Mouse (Mus musculus) brain, embryonic 14.5 days (tissue): ENCODE measurements at regions not wholly inside any gene's neighbourhood (a gene's known extent, or its start where the extent isn't known, plus 50 kb on each side); places are given as distances from the start of the nearest gene placed in this dataset.
"Not testable (repeated sequence)": the region's sequence is repeated elsewhere in the genome, so short reads cannot be mapped to it uniquely, and the experiment has no call there.

ENCODE experiments used
- CTCF ChIP-seq: fragments of 200-500 bp; IDR thresholded peaks from 2 replicates; pipeline ENCODE4 v1.5.1; 2012; ENCODE audit warnings: inconsistent platforms, mild to moderate bottlenecking, moderate library complexity, borderline replicate concordance; ENCODE audit not compliant: insufficient read depth, insufficient read length; ENCODE audit errors: extremely low read depth
- POLR2A ChIP-seq: fragments of 200-500 bp; IDR thresholded peaks from 2 replicates; pipeline ENCODE4 v1.6.1; 2012; ENCODE audit warnings: mild to moderate bottlenecking, inconsistent platforms, borderline replicate concordance; ENCODE audit not compliant: poor library complexity, insufficient read depth, insufficient read length, severe bottlenecking; ENCODE audit errors: extremely low read depth

DNA sequence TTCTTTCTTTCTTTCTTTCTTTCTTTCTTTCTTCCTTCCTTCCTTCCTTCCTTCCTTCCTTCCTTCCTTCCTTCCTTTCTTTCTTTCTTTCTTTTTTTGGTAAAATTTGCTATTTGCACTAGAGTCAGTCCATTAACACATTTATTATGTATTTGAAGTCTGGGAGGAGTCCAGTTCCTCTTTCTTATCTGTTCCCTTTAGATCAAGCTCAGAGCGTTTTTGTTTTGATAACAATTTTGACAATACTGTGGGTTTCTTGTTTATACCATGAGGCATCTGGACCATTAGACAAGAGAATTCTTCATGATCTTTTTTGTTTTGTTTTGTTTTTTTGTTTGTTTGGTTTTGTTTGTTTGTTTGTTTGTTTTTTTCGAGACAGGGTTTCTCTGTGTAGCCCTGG lies 52.3 kb upstream of the Cttnbp2 start:
- TF ChIP-seq CTCF, POLR2A: not testable (repeated sequence)
